Mouse (Mus musculus) midbrain, postnatal 0 days (tissue): ENCODE results near the gene Tmem221. TPM values are rescaled to one million over a fixed set of nuclear protein-coding genes. Genes with fewer than 3 reads are reported as not detected.

Source experiments
- ATAC-seq: fragments of 200-750 bp; cut with Nextera tagmentation; 2 replicates; pipeline ENCODE4 v1.8.0; 2017; ENCODE audit warnings: moderate number of reproducible peaks, mild to moderate bottlenecking, moderate TSS enrichment, moderate library complexity; ENCODE audit not compliant: low FRiP score
- DNase-seq: peaks from one replicate; pipeline ENCODE4 v3.0.0-alpha.2; 2015; ENCODE audit warnings: low spot score
- H3K27ac ChIP-seq: fragments of 300-500 bp; sonication (generic); 2 replicates; pipeline ENCODE4 v1.5.1; 2014; ENCODE audit warnings: low read depth, mild to moderate bottlenecking, low read length, mixed read lengths
- H3K27me3 ChIP-seq: fragments of 300-500 bp; sonication (generic); 2 replicates; pipeline ENCODE4 v1.6.1; 2014; ENCODE audit warnings: low read length, control low read depth, mixed read lengths; ENCODE audit not compliant: insufficient read depth
- H3K36me3 ChIP-seq: fragments of 300-500 bp; sonication (generic); 2 replicates; pipeline ENCODE4 v1.6.1; 2014; ENCODE audit warnings: low read length, control low read depth, mixed read lengths; ENCODE audit not compliant: insufficient read depth
- H3K4me1 ChIP-seq: fragments of 300-500 bp; sonication (generic); 2 replicates; pipeline ENCODE4 v1.6.1; 2014; ENCODE audit warnings: mild to moderate bottlenecking, control low read depth, antibody characterized with exemption, low read length, mixed read lengths; ENCODE audit not compliant: insufficient read depth
- H3K4me2 ChIP-seq: fragments of 300-500 bp; sonication (generic); 2 replicates; pipeline ENCODE4 v1.6.1; 2014; ENCODE audit warnings: low read depth, mild to moderate bottlenecking, low read length, mixed read lengths; ENCODE audit not compliant: poor library complexity, severe bottlenecking
- H3K4me3 ChIP-seq: fragments of 300-500 bp; sonication (generic); 2 replicates; pipeline ENCODE4 v1.5.1; 2014; ENCODE audit warnings: low read depth, mild to moderate bottlenecking, low read length, moderate library complexity
- H3K9ac ChIP-seq: fragments of 300-500 bp; sonication (generic); replicated peaks from 2 replicates; pipeline ENCODE4 v1.6.1; 2014; ENCODE audit warnings: mild to moderate bottlenecking, low read length, moderate library complexity, mixed read lengths; ENCODE audit not compliant: poor library complexity, severe bottlenecking
- H3K9me3 ChIP-seq: fragments of 300-500 bp; sonication (generic); 2 replicates; pipeline ENCODE4 v1.6.1; 2016; ENCODE audit warnings: low read length, control low read depth
- CTCF ChIP-seq: IDR thresholded peaks from 2 replicates; pipeline ENCODE4 v1.5.1; 2016; ENCODE audit warnings: antibody characterized with exemption, mild to moderate bottlenecking
- WGBS: fragments of 180-500 bp; shearing (Covaris S2); extraction: QIAGEN DNeasy Blood & Tissue Kit; methylation state at CpG from one replicate; pipeline ENCODE4 v1.1.7; 2014; 5-methylcytosine and 5-hydroxymethylcytosine counted together
- polyA plus RNA-seq: library from polyadenylated mRNA; unstranded; fragments of >200 nt; fragmentation: Nextera tagmentation; extraction: Ambion mirVana; gene quantifications from 2 replicates; pipeline ENCODE4 v1.2.1, GENCODE M21; 2015
- total RNA-seq: library from RNA; depleted of rRNA; stranded (reverse); fragments of >200 nt; gene quantifications from 2 replicates; pipeline ENCODE4 v1.2.3, GENCODE M21; 2014

The Tmem221 gene
- total and polyA plus RNA-seq, 2 experiments from 2014 or later, result 0.11 TPM; not detected in 1

GRCm38 (mm10) chr8:71574426-71574825 lies 15.8 kb upstream of the Tmem221 start:
- no peak for DNase-seq
- H3K9ac ChIP-seq, result 0 out of 2 replicates have a peak overlapping the region, but pooled peaks have one; percentile 33
- no peaks in the 10 kb centered on the region; the same call in 1 of the 2 replicates for H3K36me3 ChIP-seq
- H3K4me1 ChIP-seq, result peaks cover 4% of the 10 kb centered on the region; the same call in 1 of the 2 replicates
- 86% methylated on average over 7 of the region's 7 CpGs for WGBS
- no peak overlapping the region for H3K4me3 ChIP-seq
- H3K27ac ChIP-seq, result no peak overlapping the region
- H3K9me3 ChIP-seq, result no peaks in the 10 kb centered on the region
- H3K27me3 ChIP-seq, result no peaks in the 10 kb centered on the region
- TF ChIP-seq CTCF, result no peak
- no peak overlapping the region for H3K4me2 ChIP-seq
- no peak for ATAC-seq

- Histone ChIP-seq H3K9me3 (no peaks in the 10 kb centered on the region), H3K4me3 (no peak overlapping the region), H3K36me3 (no peaks in the 10 kb centered on the region), H3K4me2 (peak overlapping the region; percentile 29; the same call in 1 of the 2 replicates), H3K9ac (no peak overlapping the region), H3K27ac (peak overlapping the region; percentile 38; the same call in 1 of the 2 replicates), H3K4me1 (peaks cover 8% of the 10 kb centered on the region; the same call in 1 of the 2 replicates), H3K27me3 (no peaks in the 10 kb centered on the region)
- ATAC-seq (no peak), DNase-seq (peak; percentile 89)
- WGBS, result 59% methylated on average over 9 of the region's 9 CpGs
- no peak for TF ChIP-seq CTCF
These were observed 14.4 kb upstream of the Tmem221 start for GRCm38 (mm10) chr8:71572847-71573633.

GRCm38 (mm10) chr8:71572077-71572476 lies 13.4 kb upstream of the Tmem221 start:
- Histone ChIP-seq H3K27ac (no peak overlapping the region; the same call in 1 of the 2 replicates), H3K9ac (no peak overlapping the region), H3K27me3 (0 out of 2 replicates have a peak, but pooled peaks cover 4% of the 10 kb centered on the region), H3K4me1 (peaks cover 8% of the 10 kb centered on the region; the same call in 1 of the 2 replicates), H3K4me2 (peak overlapping the region; percentile 77), H3K36me3 (no peaks in the 10 kb centered on the region), H3K4me3 (peak overlapping the region; percentile 65; the same call in 1 of the 2 replicates), H3K9me3 (no peaks in the 10 kb centered on the region)
- no peak for ATAC-seq
- DNase-seq, result no peak
- 93% methylated on average over 2 of the region's 2 CpGs for WGBS
- 0 out of 2 replicates have a peak, but pooled peaks have one; percentile 9 for TF ChIP-seq CTCF

GRCm38 (mm10) chr8:71570291-71570954 lies 11.8 kb upstream of the Tmem221 start:
- TF ChIP-seq CTCF, result peak; percentile 22; the same call in 1 of the 2 replicates
- no peaks in the 10 kb centered on the region for H3K36me3 ChIP-seq

GRCm38 (mm10) chr8:71569366-71570290 lies 11.0 kb upstream of the Tmem221 start:
- Histone ChIP-seq H3K9ac (peak overlapping the region; percentile 79), H3K36me3 (no peaks in the 10 kb centered on the region), H3K9me3 (no peaks in the 10 kb centered on the region), H3K27me3 (0 out of 2 replicates have a peak, but pooled peaks cover 4% of the 10 kb centered on the region), H3K4me2 (peak overlapping the region; percentile 77), H3K4me3 (peak overlapping the region; percentile 65), H3K4me1 (peaks cover 8% of the 10 kb centered on the region; the same call in 1 of the 2 replicates), H3K27ac (peak overlapping the region; percentile 89)
- WGBS, result under 1% methylated on average over 50 of the region's 51 CpGs
- TF ChIP-seq CTCF, result no peak; the same call in 1 of the 2 replicates
- ATAC-seq (peak; percentile 79), DNase-seq (peak; percentile 95)

More at GRCm38 (mm10) chr8:71570291-71570954, 11.8 kb upstream of the Tmem221 start:
- Histone ChIP-seq H3K9ac (peak overlapping the region; percentile 79), H3K27me3 (0 out of 2 replicates have a peak, but pooled peaks cover 4% of the 10 kb centered on the region), H3K4me2 (peak overlapping the region; percentile 77), H3K27ac (peak overlapping the region; percentile 89), H3K9me3 (no peaks in the 10 kb centered on the region), H3K4me1 (peaks cover 8% of the 10 kb centered on the region; the same call in 1 of the 2 replicates), H3K4me3 (peak overlapping the region; percentile 65)
- ATAC-seq (peak; percentile 90), DNase-seq (peak; percentile 99)
- WGBS, result under 1% methylated on average over 41 of the region's 41 CpGs
